Mouse (Mus musculus): Measurements from ENCODE around the gene Tead2. TPM values are rescaled to one million over a fixed set of nuclear protein-coding genes. Genes with fewer than 3 reads are reported as not detected.
"Not testable (repeated sequence)": the region's sequence is repeated elsewhere in the genome, so short reads cannot be mapped to it uniquely, and the experiment has no call there.

Gene Tead2
- polyA plus RNA-seq, 1 experiment from 2014 or later = 88.0 TPM

DNA sequence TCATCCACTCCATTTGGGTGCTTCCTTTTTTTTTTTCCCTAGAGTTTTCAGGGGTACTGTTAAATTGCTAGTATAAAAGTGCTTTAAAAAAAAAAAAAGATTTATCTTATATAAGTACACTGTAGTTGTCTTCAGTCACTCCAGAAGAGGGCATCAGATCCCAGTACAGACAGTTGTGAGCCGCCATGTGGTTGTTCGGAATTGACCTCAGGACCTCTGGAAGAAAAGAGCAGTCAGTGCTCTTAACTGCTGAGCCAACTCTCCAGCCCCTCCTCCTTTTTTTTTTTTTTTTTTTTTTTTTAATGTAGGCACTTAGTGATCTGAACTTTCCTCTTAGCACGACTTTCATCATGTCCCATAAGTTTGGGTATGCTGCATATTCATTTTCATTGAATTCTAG is 32.1 kb downstream of the Tead2 start:
- H3K36me3 ChIP-seq (ENCODE audit: control insufficient read depth, insufficient read depth) = no peaks in the 10 kb centered on the region
- no peaks in the 10 kb centered on the region for H3K9me3 ChIP-seq (replicated peaks; ENCODE audit: control insufficient read depth, low read length)
- 45% methylated on average over 3 of the region's 3 CpGs for WGBS
- no peak overlapping the region for H3K27ac ChIP-seq (ENCODE audit: low read length)
- no peak overlapping the region for H3K4me2 ChIP-seq (ENCODE audit: low read depth, low read length)
- H3K4me1 ChIP-seq (ENCODE audit: control insufficient read depth, insufficient read depth, low read length) = no peaks in the 10 kb centered on the region
- ATAC-seq (replicated peaks; ENCODE audit: extremely low read depth, insufficient read depth, low FRiP score) = no peak
- no peak overlapping the region for H3K4me3 ChIP-seq (ENCODE audit: low read length)
- no peaks in the 10 kb centered on the region for H3K27me3 ChIP-seq (ENCODE audit: control insufficient read depth, insufficient read depth, low read length)
- no peak overlapping the region for H3K9ac ChIP-seq (ENCODE audit: low read length)

DNA sequence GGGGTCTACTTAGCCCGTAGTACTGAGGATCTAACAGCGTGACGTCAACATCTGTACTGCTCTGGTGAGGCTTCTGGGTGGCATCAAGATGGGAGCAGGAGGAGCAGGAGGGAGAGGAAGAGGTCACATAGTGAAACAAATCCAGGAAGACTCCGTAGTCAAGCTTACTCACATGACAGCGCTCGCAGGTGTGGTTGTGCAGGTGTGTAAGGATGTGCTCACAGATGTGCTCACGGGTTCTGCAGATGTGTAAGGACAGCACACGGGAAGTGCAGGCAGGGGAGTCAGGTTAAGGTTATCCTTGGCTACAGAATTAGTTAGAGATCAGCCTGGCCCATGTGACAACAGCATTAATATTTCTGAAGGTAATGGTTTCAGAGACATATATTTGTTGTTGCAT is 38.3 kb downstream of the Tead2 start:
- 84% methylated on average over 8 of the region's 8 CpGs for WGBS
- H3K9ac ChIP-seq (ENCODE audit: low read length) = no peak overlapping the region

DNA sequence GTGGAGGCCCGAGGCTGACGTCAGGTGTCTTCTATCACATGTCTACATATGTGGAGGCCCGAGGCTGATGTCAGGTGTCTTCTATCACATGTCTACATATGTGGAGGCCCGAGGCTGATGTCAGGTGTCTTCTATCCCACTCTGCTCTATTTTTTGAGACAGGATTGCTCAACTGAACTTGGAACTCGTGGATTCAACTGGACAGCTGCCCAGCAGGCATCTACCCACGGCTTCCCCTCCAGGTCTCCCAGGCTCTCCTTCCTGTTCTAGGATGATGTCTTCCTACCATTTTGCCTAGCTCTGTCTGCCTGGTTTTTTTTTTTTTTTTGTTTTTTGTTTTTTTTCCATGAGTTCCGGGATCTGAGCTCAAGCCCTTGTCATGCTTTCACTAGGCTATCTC is 40.3 kb downstream of the Tead2 start:
- H3K4me3 ChIP-seq (ENCODE audit: low read length); H3K36me3 ChIP-seq (ENCODE audit: control insufficient read depth, insufficient read depth); H3K9ac ChIP-seq (ENCODE audit: low read length); H3K4me2 ChIP-seq (ENCODE audit: low read depth, low read length); H3K27me3 ChIP-seq (ENCODE audit: control insufficient read depth, insufficient read depth, low read length); ATAC-seq (replicated peaks; ENCODE audit: extremely low read depth, insufficient read depth, low FRiP score); H3K27ac ChIP-seq (ENCODE audit: low read length); H3K4me1 ChIP-seq (ENCODE audit: control insufficient read depth, insufficient read depth, low read length); H3K9me3 ChIP-seq (replicated peaks; ENCODE audit: control insufficient read depth, low read length): not testable (repeated sequence)
- WGBS = 66% methylated on average over 5 of the region's 7 CpGs

More for the DNA sequence above, 38.3 kb downstream of the Tead2 start:
- no peak for ATAC-seq (replicated peaks; ENCODE audit: extremely low read depth, insufficient read depth, low FRiP score)
- no peaks in the 10 kb centered on the region for H3K36me3 ChIP-seq (ENCODE audit: control insufficient read depth, insufficient read depth)
- H3K4me2 ChIP-seq (ENCODE audit: low read depth, low read length) = no peak overlapping the region
- H3K27me3 ChIP-seq (ENCODE audit: control insufficient read depth, insufficient read depth, low read length) = no peaks in the 10 kb centered on the region
- H3K4me1 ChIP-seq (ENCODE audit: control insufficient read depth, insufficient read depth, low read length) = 0 out of 2 replicates have a peak, but pooled peaks cover 2% of the 10 kb centered on the region
- no peak overlapping the region for H3K4me3 ChIP-seq (ENCODE audit: low read length)
- no peak overlapping the region for H3K27ac ChIP-seq (ENCODE audit: low read length)
- no peaks in the 10 kb centered on the region for H3K9me3 ChIP-seq (replicated peaks; ENCODE audit: control insufficient read depth, low read length)

DNA sequence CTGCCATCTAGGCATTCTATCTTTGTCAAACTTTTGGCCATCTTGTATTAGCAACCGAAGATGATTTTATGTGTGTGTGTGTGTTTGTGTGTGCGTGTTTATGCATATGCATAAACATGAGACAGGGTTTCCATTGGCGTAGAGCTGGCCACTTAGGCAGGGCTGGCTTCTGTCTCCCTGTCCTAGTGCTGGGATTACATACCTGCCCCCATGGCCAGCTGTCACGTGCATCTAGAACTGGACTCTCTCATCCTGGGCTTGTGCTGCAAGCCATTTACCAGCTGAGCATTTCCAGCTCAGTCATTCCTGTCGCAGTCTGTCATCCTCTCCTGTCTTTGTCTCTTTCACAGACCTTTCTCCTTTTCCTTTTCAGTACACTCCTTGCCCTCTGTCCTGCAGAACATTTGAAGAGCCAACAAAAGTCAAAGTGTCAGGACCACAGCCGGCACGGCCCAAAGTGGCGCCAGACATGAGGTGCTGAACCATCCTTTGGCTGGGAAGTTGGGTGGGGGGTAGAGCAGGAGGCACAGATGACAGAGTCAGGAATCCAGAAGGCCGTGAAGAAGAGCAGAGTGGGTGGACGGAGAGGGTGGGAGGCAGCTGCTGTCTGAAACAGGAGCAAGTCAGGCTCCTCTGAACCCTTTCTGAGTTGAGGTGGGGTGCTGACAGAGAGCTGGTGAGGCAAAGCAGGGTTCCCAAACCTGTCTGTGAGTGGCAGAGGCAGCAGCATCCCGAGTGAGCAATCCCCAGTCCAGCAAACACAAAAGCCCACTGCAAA is 41.7 kb downstream of the Tead2 start:
- H3K27ac ChIP-seq (ENCODE audit: low read length) = no peak overlapping the region
- no peaks in the 10 kb centered on the region for H3K27me3 ChIP-seq (ENCODE audit: control insufficient read depth, insufficient read depth, low read length)
- H3K9ac ChIP-seq (ENCODE audit: low read length) = no peak overlapping the region
- ATAC-seq (replicated peaks; ENCODE audit: extremely low read depth, insufficient read depth, low FRiP score) = no peak
- no peak overlapping the region for H3K4me3 ChIP-seq (ENCODE audit: low read length)
- H3K36me3 ChIP-seq (ENCODE audit: control insufficient read depth, insufficient read depth) = no peaks in the 10 kb centered on the region
- peaks cover 10% of the 10 kb centered on the region for H3K4me1 ChIP-seq (ENCODE audit: control insufficient read depth, insufficient read depth, low read length)
- no peak overlapping the region for H3K4me2 ChIP-seq (ENCODE audit: low read depth, low read length)
- 44% methylated on average over 11 of the region's 11 CpGs for WGBS
- no peaks in the 10 kb centered on the region for H3K9me3 ChIP-seq (replicated peaks; ENCODE audit: control insufficient read depth, low read length)

DNA sequence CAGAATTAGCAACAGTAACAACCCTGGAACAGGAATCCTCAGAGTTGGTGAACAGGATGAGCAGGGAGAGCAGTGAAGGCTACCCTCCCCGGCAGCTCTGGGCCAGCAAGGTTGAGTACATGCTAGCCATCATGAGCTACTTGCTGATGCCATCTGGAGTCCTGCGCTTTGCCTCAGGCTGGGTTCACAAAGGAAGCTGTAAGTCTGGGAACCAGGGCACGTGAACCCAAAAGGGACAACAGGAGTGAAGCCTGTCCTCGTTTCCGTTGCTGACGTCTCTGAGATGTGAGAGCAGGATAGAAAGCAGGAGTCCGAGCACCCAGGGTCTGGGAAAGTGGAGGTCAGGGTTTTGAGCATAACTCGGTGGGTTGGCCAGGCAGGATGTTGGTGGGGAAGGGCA is 43.7 kb downstream of the Tead2 start:
- no peak overlapping the region for H3K9ac ChIP-seq (ENCODE audit: low read length)
- H3K9me3 ChIP-seq (replicated peaks; ENCODE audit: control insufficient read depth, low read length) = no peaks in the 10 kb centered on the region
- no peak for ATAC-seq (replicated peaks; ENCODE audit: extremely low read depth, insufficient read depth, low FRiP score)
- H3K4me1 ChIP-seq (ENCODE audit: control insufficient read depth, insufficient read depth, low read length) = peaks cover 19% of the 10 kb centered on the region
- H3K27me3 ChIP-seq (ENCODE audit: control insufficient read depth, insufficient read depth, low read length) = no peaks in the 10 kb centered on the region
- WGBS = 87% methylated on average over 8 of the region's 8 CpGs
- no peak overlapping the region for H3K4me3 ChIP-seq (ENCODE audit: low read length)
- no peaks in the 10 kb centered on the region for H3K36me3 ChIP-seq (ENCODE audit: control insufficient read depth, insufficient read depth)
- H3K27ac ChIP-seq (ENCODE audit: low read length) = no peak overlapping the region
- H3K4me2 ChIP-seq (ENCODE audit: low read depth, low read length) = no peak overlapping the region

DNA sequence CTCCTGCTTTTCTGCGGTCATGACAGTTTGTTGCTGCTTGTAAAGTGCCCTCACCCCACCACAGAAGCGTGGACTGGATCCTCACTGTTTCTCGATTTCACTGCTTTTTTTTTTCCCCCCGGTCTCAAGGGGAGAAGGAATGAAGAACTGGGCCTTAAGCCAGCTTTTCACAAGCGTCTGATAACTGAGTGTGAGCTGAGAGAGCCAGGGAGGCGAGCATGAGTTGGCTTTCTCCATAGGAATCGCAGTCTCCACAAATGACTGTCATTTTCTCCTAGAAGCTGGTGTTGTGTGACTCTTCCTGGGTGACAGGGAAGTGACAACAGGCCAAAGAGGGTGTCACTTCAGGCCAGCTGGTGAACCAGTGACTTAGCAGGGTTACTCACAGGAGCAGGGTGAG is 46.7 kb downstream of the Tead2 start:
- H3K4me2 ChIP-seq (ENCODE audit: low read depth, low read length) = peak overlapping the region; percentile 17; the same call in 1 of the 2 replicates
- no peaks in the 10 kb centered on the region for H3K27me3 ChIP-seq (ENCODE audit: control insufficient read depth, insufficient read depth, low read length)
- no peak overlapping the region for H3K9ac ChIP-seq (ENCODE audit: low read length)
- H3K4me1 ChIP-seq (ENCODE audit: control insufficient read depth, insufficient read depth, low read length) = peaks cover 19% of the 10 kb centered on the region
- no peaks in the 10 kb centered on the region for H3K9me3 ChIP-seq (replicated peaks; ENCODE audit: control insufficient read depth, low read length)
- H3K36me3 ChIP-seq (ENCODE audit: control insufficient read depth, insufficient read depth) = no peaks in the 10 kb centered on the region
- H3K4me3 ChIP-seq (ENCODE audit: low read length) = no peak overlapping the region
- peak; percentile 57 for ATAC-seq (replicated peaks; ENCODE audit: extremely low read depth, insufficient read depth, low FRiP score)
- 21% methylated on average over 7 of the region's 7 CpGs for WGBS
- H3K27ac ChIP-seq (ENCODE audit: low read length) = peak overlapping the region; percentile 58

DNA sequence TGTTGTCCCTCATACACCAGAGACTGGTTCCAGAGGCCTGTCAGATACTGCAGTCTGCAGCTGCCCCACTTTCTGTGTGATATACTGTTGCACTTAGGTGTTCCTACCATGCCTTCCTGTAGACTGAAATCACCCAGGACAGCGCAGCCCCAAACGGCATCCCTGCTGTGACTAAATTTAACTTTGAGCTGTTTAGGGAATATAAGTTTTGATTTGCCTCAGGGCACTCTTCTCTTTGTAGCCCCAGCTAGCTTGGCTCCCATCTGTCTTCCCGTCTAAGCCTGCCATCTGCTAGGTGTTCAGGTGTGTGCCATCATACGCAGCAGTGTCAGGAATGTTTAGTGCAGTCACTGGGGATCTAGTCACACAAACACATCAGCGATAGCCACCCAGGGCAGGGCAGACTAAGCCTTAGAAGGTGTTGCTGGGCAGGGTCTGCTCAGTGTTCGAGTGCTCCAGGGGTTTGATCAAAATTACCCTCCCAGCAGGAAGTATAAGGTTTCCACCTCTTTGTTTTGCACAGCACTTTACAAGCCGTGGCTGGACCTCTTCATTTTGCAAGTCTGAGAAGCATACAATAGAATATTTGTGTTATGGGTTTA is 47.6 kb downstream of the Tead2 start:
- peak overlapping the region; percentile 58; the same call in 1 of the 2 replicates for H3K27ac ChIP-seq (ENCODE audit: low read length)
- no peak overlapping the region for H3K9ac ChIP-seq (ENCODE audit: low read length)
- H3K27me3 ChIP-seq (ENCODE audit: control insufficient read depth, insufficient read depth, low read length) = no peaks in the 10 kb centered on the region
- no peaks in the 10 kb centered on the region for H3K36me3 ChIP-seq (ENCODE audit: control insufficient read depth, insufficient read depth)
- ATAC-seq (replicated peaks; ENCODE audit: extremely low read depth, insufficient read depth, low FRiP score) = no peak
- peaks cover 17% of the 10 kb centered on the region for H3K4me1 ChIP-seq (ENCODE audit: control insufficient read depth, insufficient read depth, low read length)
- no peaks in the 10 kb centered on the region for H3K9me3 ChIP-seq (replicated peaks; ENCODE audit: control insufficient read depth, low read length)
- WGBS = 51% methylated on average over 7 of the region's 7 CpGs
- no peak overlapping the region for H3K4me3 ChIP-seq (ENCODE audit: low read length)
- no peak overlapping the region for H3K4me2 ChIP-seq (ENCODE audit: low read depth, low read length)

DNA sequence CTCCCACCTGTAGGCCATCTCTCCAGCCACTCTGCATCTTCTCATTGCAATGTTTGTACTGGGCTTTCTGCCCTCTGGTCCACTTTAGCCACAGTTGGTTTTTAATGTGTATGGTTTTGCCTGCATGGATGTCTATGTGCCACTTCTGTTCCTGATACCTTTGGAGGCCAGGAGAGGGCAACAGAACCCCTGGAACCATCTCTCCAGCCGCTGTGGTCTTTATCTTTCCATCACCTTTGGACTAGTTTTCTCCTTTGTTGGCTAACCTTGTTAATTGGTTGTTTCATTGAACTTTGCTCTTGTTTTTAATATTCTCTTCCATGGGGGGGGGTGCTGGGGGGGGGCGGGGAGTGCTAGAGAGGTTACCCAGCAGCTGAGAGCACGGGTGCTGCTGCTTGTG is 48.8 kb downstream of the Tead2 start:
- 69% methylated on average over 3 of the region's 3 CpGs for WGBS
- H3K9me3 ChIP-seq (replicated peaks; ENCODE audit: control insufficient read depth, low read length) = no peaks in the 10 kb centered on the region
- H3K9ac ChIP-seq (ENCODE audit: low read length) = no peak overlapping the region
- no peaks in the 10 kb centered on the region for H3K36me3 ChIP-seq (ENCODE audit: control insufficient read depth, insufficient read depth)
- H3K4me3 ChIP-seq (ENCODE audit: low read length) = no peak overlapping the region
- ATAC-seq (replicated peaks; ENCODE audit: extremely low read depth, insufficient read depth, low FRiP score) = no peak
- H3K4me1 ChIP-seq (ENCODE audit: control insufficient read depth, insufficient read depth, low read length) = peaks cover 17% of the 10 kb centered on the region
- no peak overlapping the region for H3K27ac ChIP-seq (ENCODE audit: low read length)
- no peak overlapping the region for H3K4me2 ChIP-seq (ENCODE audit: low read depth, low read length)
- H3K27me3 ChIP-seq (ENCODE audit: control insufficient read depth, insufficient read depth, low read length) = no peaks in the 10 kb centered on the region

DNA sequence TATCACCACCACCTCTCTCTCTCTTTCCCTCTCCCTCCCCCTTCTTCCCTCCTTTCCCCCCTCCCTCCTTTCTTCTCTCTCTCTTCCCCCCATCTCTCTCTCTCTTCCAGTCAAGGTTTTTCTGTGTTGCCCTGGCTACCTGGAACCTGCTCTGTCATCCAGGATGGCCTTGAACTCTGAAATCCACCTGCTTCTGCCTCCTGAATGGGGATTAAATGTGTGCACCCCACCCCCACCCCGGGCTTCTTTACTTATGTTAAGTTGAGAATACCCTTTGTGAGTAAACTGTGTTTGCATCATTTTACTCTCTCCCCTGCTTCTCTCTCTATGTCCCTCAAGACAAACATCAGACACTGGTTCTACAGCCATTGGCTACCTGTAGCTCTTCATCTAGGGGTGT is 50.0 kb downstream of the Tead2 start:
- Histone ChIP-seq H3K9ac (ENCODE audit: low read length) (no peak overlapping the region), H3K4me1 (ENCODE audit: control insufficient read depth, insufficient read depth, low read length) (peaks cover 17% of the 10 kb centered on the region), H3K4me2 (ENCODE audit: low read depth, low read length) (no peak overlapping the region), H3K27ac (ENCODE audit: low read length) (no peak overlapping the region), H3K9me3 (replicated peaks; ENCODE audit: control insufficient read depth, low read length) (no peaks in the 10 kb centered on the region), H3K4me3 (ENCODE audit: low read length) (no peak overlapping the region), H3K27me3 (ENCODE audit: control insufficient read depth, insufficient read depth, low read length) (no peaks in the 10 kb centered on the region), H3K36me3 (ENCODE audit: control insufficient read depth, insufficient read depth) (no peaks in the 10 kb centered on the region)
- WGBS = 56% methylated on average over 1 of the region's 1 CpGs
- no peak for ATAC-seq (replicated peaks; ENCODE audit: extremely low read depth, insufficient read depth, low FRiP score)
